9 mouse cellular contexts compared by ENCODE assay signal in the genomic region with DNA sequence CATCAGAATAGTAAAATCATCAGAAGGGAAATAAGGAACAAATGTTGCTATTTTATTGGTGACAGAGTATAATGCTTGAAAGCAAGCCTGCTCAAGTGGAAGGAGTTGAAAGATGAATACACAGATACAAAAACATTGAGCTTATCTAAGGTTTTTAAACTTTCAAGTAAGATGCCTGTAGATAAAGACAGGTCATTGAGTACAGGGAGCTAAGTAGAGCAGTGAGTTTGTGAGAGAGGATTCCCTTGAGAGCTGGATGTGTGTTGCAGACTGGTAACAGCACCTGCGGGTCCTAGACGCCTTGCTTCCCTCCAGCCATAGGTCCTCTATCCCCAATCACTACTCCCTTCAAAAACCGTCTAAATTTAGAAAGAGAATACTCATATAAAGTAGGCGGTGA. TPM values are rescaled to one million over a fixed set of nuclear protein-coding genes. Genes with fewer than 3 reads are reported as not detected.
DNase-seq lines count a peak whose midpoint lies in the region; ATAC-seq and TF ChIP-seq lines count a peak whose summit lies in the region.
"Had no signal": no experiment of that assay in that cellular context is flagged by ENCODE, and none has a peak within 500 bp of the region (broad histone marks: within the 10 kb centered on the region; RNA-seq: fewer than 3 reads in every experiment).

No protein-coding gene starts in this region.

- peaks cover 36% of the 10 kb centered on the region for H3K79me2 ChIP-seq in MEL (ENCODE audit: control insufficient read depth, insufficient read depth, low read length, poor library complexity)

- no peaks in the 10 kb centered on the region for H3K36me3 ChIP-seq in heart, embryonic 16.5 days (ENCODE audit: control insufficient read depth, insufficient read depth)
- peaks cover 0 to 4% of the 10 kb centered on the region in 2 experiments; a peak in 1 of 4 replicates for H3K36me3 ChIP-seq in MEL (ENCODE audit: control insufficient read depth in 1 of 2, insufficient read depth in 2 of 2, low read length in 2 of 2)
- H3K36me3 ChIP-seq in hindbrain, embryonic 12.5 days = no peaks in the 10 kb centered on the region
- no peaks in the 10 kb centered on the region for H3K36me3 ChIP-seq in midbrain, embryonic 11.5 days (ENCODE audit: control insufficient read depth, insufficient read depth, low read length)

- H3K27me3 ChIP-seq in heart, embryonic 16.5 days (ENCODE audit: control insufficient read depth, insufficient read depth, low read length) = no peaks in the 10 kb centered on the region
- no peaks in the 10 kb centered on the region for H3K27me3 ChIP-seq in MEL (ENCODE audit: control insufficient read depth in 1 of 2, insufficient read depth in 2 of 2, low read length in 2 of 2)
- no peaks in the 10 kb centered on the region for H3K27me3 ChIP-seq in hindbrain, embryonic 12.5 days
- no peaks in the 10 kb centered on the region for H3K27me3 ChIP-seq in midbrain, embryonic 11.5 days (ENCODE audit: control insufficient read depth, insufficient read depth, low read length)

- peak overlapping the region; percentile 17; the same call in 1 of the 2 replicates for H3K27ac ChIP-seq in heart, embryonic 16.5 days (ENCODE audit: low read length)
- no peak overlapping the region for H3K27ac ChIP-seq in MEL (ENCODE audit: control insufficient read depth, low read depth, low read length)
- H3K27ac ChIP-seq in hindbrain, embryonic 12.5 days = no peak overlapping the region
- H3K27ac ChIP-seq in midbrain, embryonic 11.5 days (ENCODE audit: low read depth, low read length) = no peak overlapping the region

- H3K9ac ChIP-seq in heart, embryonic 16.5 days (ENCODE audit: low read length) = peak overlapping the region; percentile 4; the same call in 1 of the 2 replicates
- H3K9ac ChIP-seq in MEL (ENCODE audit: control insufficient read depth, low read depth, low read length, poor library complexity, severe bottlenecking) = peak overlapping the region; percentile 3; the same call in 1 of the 2 replicates
- no peak overlapping the region for H3K9ac ChIP-seq in hindbrain, embryonic 12.5 days
- H3K9ac ChIP-seq in midbrain, embryonic 11.5 days (ENCODE audit: low read length) = no peak overlapping the region

- 10% methylated on average over 4 of the region's 4 CpGs for WGBS in heart, embryonic 16.5 days
- 49% methylated on average over 4 of the region's 4 CpGs for WGBS in hindbrain, embryonic 12.5 days
- 6% methylated on average over 4 of the region's 4 CpGs for WGBS in midbrain, embryonic 11.5 days

- TF ChIP-seq CTCF in MEL (IDR thresholded peaks at IDR 0.05 in 2 of 3, conservative IDR thresholded peaks at IDR 0.05 in 1 of 3; ENCODE audit: control insufficient read depth in 1 of 3, insufficient read depth in 1 of 3, low read depth in 2 of 3, low read length in 3 of 3, poor library complexity in 1 of 3, severe bottlenecking in 1 of 3) = no peak

- no peaks in the 10 kb centered on the region for H3K9me3 ChIP-seq in heart, embryonic 16.5 days (replicated peaks; ENCODE audit: control insufficient read depth, low read length)
- no peaks in the 10 kb centered on the region for H3K9me3 ChIP-seq in MEL (replicated peaks; ENCODE audit: insufficient read depth, low read length)
- H3K9me3 ChIP-seq in hindbrain, embryonic 12.5 days (replicated peaks) = no peaks in the 10 kb centered on the region
- no peaks in the 10 kb centered on the region for H3K9me3 ChIP-seq in midbrain, embryonic 11.5 days (ENCODE audit: control insufficient read depth, low read length)

- H3K4me3 ChIP-seq in heart, embryonic 16.5 days (ENCODE audit: low read length) = peak overlapping the region; percentile 29
- H3K4me3 ChIP-seq in MEL (ENCODE audit: control insufficient read depth in 1 of 2, insufficient read depth in 1 of 2, low read depth in 2 of 2, low read length in 2 of 2) = peak overlapping the region in 1 of 2 experiments; percentile 98; a peak in 2 of 4 replicates
- H3K4me3 ChIP-seq in hindbrain, embryonic 12.5 days = peak overlapping the region; percentile 7; the same call in 1 of the 2 replicates
- no peak overlapping the region for H3K4me3 ChIP-seq in midbrain, embryonic 11.5 days (ENCODE audit: low read depth, low read length)

- H3K4me2 ChIP-seq in heart, embryonic 16.5 days (ENCODE audit: low read depth, low read length) = peak overlapping the region; percentile 86
- peak overlapping the region; percentile 66 for H3K4me2 ChIP-seq in hindbrain, embryonic 12.5 days (replicated peaks)
- H3K4me2 ChIP-seq in midbrain, embryonic 11.5 days = peak overlapping the region; percentile 76

- no peak for TF ChIP-seq RAD21 in MEL (IDR thresholded peaks at IDR 0.05; ENCODE audit: low read depth, low read length)

- ATAC-seq in heart, embryonic 16.5 days (replicated peaks; ENCODE audit: extremely low read depth, insufficient read depth, low FRiP score) = no peak
- no peak for ATAC-seq in hindbrain, embryonic 12.5 days (ENCODE audit: low FRiP score)
- ATAC-seq in midbrain, embryonic 11.5 days (ENCODE audit: low FRiP score) = no peak

- intact Hi-C loops in left cerebral cortex, postnatal 10 days (cut with DNase I) = loop anchor here (10.0 kb wide), 1 partner anchor 116 kb away; a partner anchor contains a TSS

- TF ChIP-seq EP300 in MEL (IDR thresholded peaks at IDR 0.05; ENCODE audit: low read depth in 1 of 2, low read length in 2 of 2) = no peak

- DNase-seq in heart, adult 8-10 months (ENCODE audit: low spot score) = no peak
- DNase-seq in MEL (ENCODE audit: low read depth, low spot score) = peak; percentile 21
- peak; percentile 87 for DNase-seq in midbrain, embryonic 11.5 days (ENCODE audit: low spot score, missing footprints)
- DNase-seq in left cerebral cortex, postnatal 10 days (ENCODE audit: extremely low spot score in 1 of 2, low spot score in 2 of 2) = no peak
- no peak for DNase-seq in cerebellum, postnatal 4 days (ENCODE audit: low spot score in 2 of 2)
- no peak for DNase-seq in urinary bladder, adult 2 months (ENCODE audit: low spot score)
- DNase-seq: cerebellum, adult 8-10 months had no signal

- TF ChIP-seq POLR2A in MEL (IDR thresholded peaks at IDR 0.05; ENCODE audit: control insufficient read depth in 1 of 2, insufficient read depth in 1 of 2, low read depth in 1 of 2, low read length in 2 of 2, poor library complexity in 1 of 2) = no peak

- H3K4me1 ChIP-seq in heart, embryonic 16.5 days (ENCODE audit: control insufficient read depth, insufficient read depth, low read length) = peaks cover 43% of the 10 kb centered on the region
- H3K4me1 ChIP-seq in MEL (ENCODE audit: control insufficient read depth in 1 of 2, insufficient read depth in 2 of 2, low read length in 2 of 2) = peaks cover 2 to 3% of the 10 kb centered on the region in 2 experiments; a peak in 2 of 4 replicates
- peaks cover 31% of the 10 kb centered on the region for H3K4me1 ChIP-seq in hindbrain, embryonic 12.5 days
- H3K4me1 ChIP-seq in midbrain, embryonic 11.5 days (ENCODE audit: control insufficient read depth, insufficient read depth, low read length) = peaks cover 17% of the 10 kb centered on the region

TF ChIP-seq in MEL, 35 proteins besides CTCF, POLR2A, EP300 and RAD21:
- TF ChIP-seq CHD1 (IDR thresholded peaks at IDR 0.05; ENCODE audit: low read depth, low read length) (no peak), JUND (IDR thresholded peaks at IDR 0.05; ENCODE audit: low read depth, low read length) (no peak), E2F4 (IDR thresholded peaks at IDR 0.05; ENCODE audit: borderline replicate concordance, low read depth, low read length) (no peak), ZKSCAN1 (IDR thresholded peaks at IDR 0.05; ENCODE audit: low read depth, low read length) (no peak), USF2 (IDR thresholded peaks at IDR 0.05; ENCODE audit: borderline replicate concordance in 1 of 2, insufficient read depth in 1 of 2, low read depth in 1 of 2, low read length in 2 of 2) (no peak), CHD2 (IDR thresholded peaks at IDR 0.05; ENCODE audit: low read length) (no peak)

RNA-seq across cellular contexts. Expression of a gene that starts 1.2 kb away (rescaled TPM):
- 6.6 and 7.8 TPM in 2 replicates for polyA plus RNA-seq in heart, embryonic 16.5 days (2015; fragmentation: Nextera tagmentation; extraction: Ambion mirVana)
- 10 to 100 TPM; 42.2 to 50.1 (median 45.1) TPM for total RNA-seq in heart, adult 8-10 months (2022)
- total RNA-seq in MEL (2012; rRNA removed) = 11.1 and 11.7 TPM in 2 replicates
- 10 to 100 TPM in 1 of 2 experiments, not detected in 1; 13.1 TPM for polyA plus RNA-seq in MEL (2012; ENCODE audit: insufficient read depth in 1 of 2, insufficient read length in 2 of 2, low read depth in 1 of 2, low replicate concordance in 2 of 2, missing spikeins in 1 of 2)
- 12.7 and 14.2 TPM in 2 replicates for polyA plus RNA-seq in hindbrain, embryonic 12.5 days (2016; fragmentation: Nextera tagmentation; extraction: Ambion mirVana)
- polyA plus RNA-seq in midbrain, embryonic 11.5 days (2014; fragmentation: Nextera tagmentation; extraction: Ambion mirVana) = 12.7 and 14.0 TPM in 2 replicates
- 10 to 100 TPM; 45.1 to 48.6 TPM for total RNA-seq in left cerebral cortex, postnatal 10 days (2021)
- polyA plus RNA-seq in urinary bladder, adult 2 months (2012; rRNA removed) = 24.7 and 24.8 TPM in 2 replicates

RNA-seq across cellular contexts. Expression of a gene that starts 32.8 kb away (rescaled TPM):
- 3.0 and 3.6 TPM in 2 replicates for polyA plus RNA-seq in heart, embryonic 16.5 days (2015; fragmentation: Nextera tagmentation; extraction: Ambion mirVana)
- 1 to 10 TPM; 5.9 to 8.9 (median 6.6) TPM for total RNA-seq in heart, adult 8-10 months (2022)
- total RNA-seq in MEL (2012; rRNA removed) = 3.1 and 3.4 TPM in 2 replicates
- 1 to 10 TPM in 1 of 2 experiments, not detected in 1; 4.4 TPM for polyA plus RNA-seq in MEL (2012; ENCODE audit: insufficient read depth in 1 of 2, insufficient read length in 2 of 2, low read depth in 1 of 2, low replicate concordance in 2 of 2, missing spikeins in 1 of 2)
- 9.4 and 10.1 TPM in 2 replicates for polyA plus RNA-seq in hindbrain, embryonic 12.5 days (2016; fragmentation: Nextera tagmentation; extraction: Ambion mirVana)
- polyA plus RNA-seq in midbrain, embryonic 11.5 days (2014; fragmentation: Nextera tagmentation; extraction: Ambion mirVana) = 10.7 and 12.1 TPM in 2 replicates
- total RNA-seq in left cerebral cortex, postnatal 10 days (2021) = 10 to 100 TPM; 84.6 to 88.7 TPM
- polyA plus RNA-seq in urinary bladder, adult 2 months (2012; rRNA removed) = 11.3 and 14.3 TPM in 2 replicates

Comparison
In these comparisons a context has a peak if more than half of its experiments do, and no peak if none do; other contexts are left out.
1. H3K9ac ChIP-seq: peak in heart, embryonic 16.5 days (single experiment) and MEL (single experiment); none in hindbrain, embryonic 12.5 days (single experiment) and midbrain, embryonic 11.5 days (single experiment).
2. DNase-seq: peak in MEL (single experiment) and midbrain, embryonic 11.5 days (single experiment); none in heart, adult 8-10 months (single experiment), left cerebral cortex, postnatal 10 days (0 of 2), cerebellum, postnatal 4 days (0 of 2) and urinary bladder, adult 2 months (single experiment).
3. Peak in every context shown above with its lines, with median percentiles within 50 percentile points of each other: H3K4me2 ChIP-seq.